Mouse (Mus musculus) left cerebral cortex, adult 11 months (tissue): ENCODE results near the gene Gm49337.

Experiments used
- DNase-seq: peaks from one replicate; pipeline ENCODE4 v3.0.0; 2022; ENCODE audit warnings: low spot score

The Gm49337 gene

GRCm38 (mm10) chr4:116162142-116162541 is 11.0 kb upstream of the Gm49337 start:
- DNase-seq: no peak

DNA sequence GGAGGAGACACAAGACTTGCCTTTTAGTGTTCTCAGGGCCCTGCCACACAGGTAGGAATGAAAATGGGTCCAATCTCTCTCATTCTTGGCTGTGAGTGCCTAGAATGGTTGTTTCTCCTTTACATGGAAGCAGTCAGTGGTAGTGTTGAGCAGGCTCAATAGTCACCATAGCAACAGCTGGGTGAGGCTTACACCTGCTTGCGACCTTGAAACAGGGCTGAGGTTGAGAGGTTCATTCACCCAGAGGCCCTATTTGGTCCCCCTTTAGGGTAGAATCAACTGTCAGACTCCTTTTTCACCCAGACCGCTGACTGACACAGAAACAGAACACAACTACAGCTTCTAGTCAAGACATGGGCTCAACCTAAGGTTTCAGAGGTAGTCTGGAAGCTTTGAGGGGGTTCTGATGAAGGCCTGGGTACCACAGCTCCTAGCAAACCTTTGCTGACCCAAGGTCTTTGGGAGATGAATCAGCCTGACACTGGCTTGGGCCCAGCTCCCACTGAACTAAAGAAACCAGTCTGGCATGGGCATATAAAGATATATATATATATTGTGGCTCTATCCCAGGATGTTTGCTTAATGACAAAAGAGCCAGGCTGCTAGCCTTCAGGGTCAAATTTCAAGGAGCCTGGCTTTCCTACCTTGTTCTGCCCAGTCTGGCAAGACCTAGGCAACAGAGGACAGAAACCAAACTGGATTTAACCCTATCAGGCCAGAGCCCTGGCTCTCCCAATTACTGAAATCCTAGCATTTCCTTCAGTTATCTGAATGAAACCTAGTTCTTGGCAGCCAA is 8.2 kb upstream of the Gm49337 start:
- no peak for DNase-seq

DNA sequence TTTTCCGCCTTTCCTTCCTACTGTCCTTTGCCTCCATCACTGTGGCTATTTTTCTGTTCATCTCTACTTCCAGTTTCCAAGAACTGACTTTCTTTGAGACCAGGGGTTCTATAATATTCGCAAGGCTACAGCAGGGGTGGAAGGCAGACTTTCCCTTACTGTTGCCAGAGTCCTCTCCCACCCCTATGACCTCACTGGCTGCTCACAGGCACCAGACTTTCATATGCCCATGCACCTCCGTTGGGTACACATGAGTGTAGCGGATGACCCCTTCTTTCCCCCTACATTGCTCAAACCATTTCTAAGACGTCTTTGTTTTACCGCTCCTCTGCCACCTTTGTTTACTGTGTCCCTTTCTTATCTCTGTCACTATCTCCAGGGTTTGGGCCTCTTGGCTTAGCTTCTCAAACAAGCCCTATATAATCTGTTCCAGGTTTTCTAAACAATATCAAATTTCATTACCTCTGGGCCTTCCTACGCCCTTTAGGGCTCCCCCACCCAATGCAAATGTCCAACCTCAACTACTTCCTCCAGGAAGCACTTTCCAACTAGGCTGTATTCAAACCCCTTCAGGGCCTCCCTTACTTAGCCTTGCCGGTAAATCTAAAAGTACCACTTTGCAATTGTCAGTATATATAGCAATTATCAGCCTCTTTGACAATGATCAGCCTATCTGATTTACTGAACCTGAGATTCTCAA is 7.3 kb upstream of the Gm49337 start:
- DNase-seq: no peak

DNA sequence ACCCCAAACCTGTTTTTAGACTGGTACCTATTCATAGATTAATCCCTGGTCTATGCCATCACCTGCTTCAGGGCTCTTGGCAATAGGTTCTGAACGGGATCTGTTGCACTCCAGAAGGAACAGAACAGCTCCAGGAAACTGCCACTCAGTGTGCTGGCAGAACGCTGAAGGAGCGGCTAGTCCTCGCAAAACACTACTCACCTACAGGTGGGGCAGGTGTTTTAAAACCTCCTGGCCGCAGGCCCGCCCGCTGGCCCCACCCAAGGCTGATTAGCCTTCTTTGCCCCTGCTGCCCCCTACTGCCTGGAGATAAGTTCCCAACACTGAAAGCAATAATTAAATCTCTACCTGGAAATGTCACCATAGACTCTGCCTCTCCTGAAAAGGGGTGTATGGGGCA is 5.8 kb upstream of the Gm49337 start, which contains the start of gene Tspan1:
Tspan1 (minus strand) TSS at position 198 of the 400 bp plus-strand sequence.
- no peak for DNase-seq

- no peak for DNase-seq
These were observed 4.4 kb upstream of the Gm49337 start for GRCm38 (mm10) chr4:116168617-116169352.

DNA sequence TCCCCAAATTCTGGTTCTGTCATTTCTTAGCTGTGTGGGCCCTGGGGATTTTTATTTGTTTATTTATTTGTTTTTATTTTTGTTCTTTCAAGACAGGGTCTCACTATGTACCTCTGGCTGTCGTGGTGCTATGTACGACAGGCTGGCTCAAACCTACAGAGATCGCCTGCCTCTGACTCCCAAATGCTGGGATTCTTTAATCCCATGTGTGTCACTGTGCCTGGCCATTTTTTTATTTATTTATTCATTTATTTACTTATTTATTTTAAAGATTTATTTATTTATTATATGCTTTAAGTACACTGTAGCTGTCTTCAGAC is 3.9 kb upstream of the Gm49337 start:
- no peak for DNase-seq

DNA sequence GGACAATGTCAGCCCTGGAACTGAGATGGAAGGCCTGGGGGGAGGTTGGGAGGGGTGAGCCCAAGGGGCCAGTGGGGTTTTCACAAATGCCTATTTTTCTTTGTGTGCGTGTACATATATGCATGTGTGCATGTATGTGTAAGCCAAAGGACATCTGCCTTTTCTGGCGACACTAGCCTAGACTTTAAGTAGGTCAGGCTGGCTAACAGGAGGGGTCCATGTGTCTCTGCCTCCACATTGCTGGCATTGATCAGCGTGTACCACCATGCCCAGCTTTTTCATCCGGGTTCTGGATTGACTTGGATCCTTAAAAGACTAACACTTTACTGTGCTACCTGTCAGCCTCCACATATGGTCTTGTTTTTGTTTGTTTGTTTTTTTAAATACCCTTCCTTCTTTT is 568 bp downstream of the Gm49337 start:
- DNase-seq: no peak

GRCm38 (mm10) chr4:116174466-116175116 is 1.4 kb downstream of the Gm49337 start:
- DNase-seq: no peak

DNA sequence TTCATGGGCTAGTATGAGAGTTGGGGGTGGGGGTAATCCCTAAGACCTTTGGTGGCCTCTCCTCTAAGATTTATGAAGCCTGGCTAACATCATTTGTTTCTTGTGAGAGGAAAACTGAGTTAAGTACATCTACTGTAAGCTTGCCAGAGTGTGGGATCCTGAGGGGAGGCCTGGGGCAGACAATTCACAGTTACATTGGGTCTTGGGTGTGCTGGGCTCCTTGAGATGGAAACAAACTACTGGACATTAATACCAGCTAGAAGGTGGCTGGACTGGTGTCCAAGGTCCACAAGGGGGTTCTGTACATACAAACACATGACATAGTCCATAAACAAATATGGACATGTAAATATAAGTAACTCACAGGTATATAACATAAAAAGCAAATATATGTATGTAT is 2.0 kb downstream of the Gm49337 start:
- DNase-seq: no peak

- no peak for DNase-seq
These were observed 2.7 kb downstream of the Gm49337 start for GRCm38 (mm10) chr4:116175711-116176542.

GRCm38 (mm10) chr4:116176543-116176988 is 3.4 kb downstream of the Gm49337 start:
- DNase-seq: no peak

DNA sequence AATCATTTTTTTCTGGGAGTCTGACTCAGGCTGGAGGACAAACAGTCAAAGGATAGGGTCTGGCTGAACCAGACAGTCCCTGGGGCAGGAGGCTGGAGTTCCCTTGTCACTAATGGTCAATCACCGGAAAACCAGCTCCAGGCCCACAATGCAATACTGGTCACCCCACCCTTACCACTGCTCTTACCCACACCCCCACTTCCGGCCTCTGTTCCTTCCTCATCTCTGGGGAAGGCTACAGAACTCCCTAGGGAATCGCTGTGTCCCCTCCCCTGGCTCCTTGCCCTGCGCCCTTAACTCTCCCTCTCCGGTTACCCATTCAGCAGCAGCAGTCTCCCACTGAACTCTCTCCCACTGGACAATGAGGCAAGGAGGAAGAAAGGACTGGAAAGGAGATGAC is 4.0 kb downstream of the Gm49337 start:
- DNase-seq: no peak

GRCm38 (mm10) chr4:116182079-116182478 is 8.9 kb downstream of the Gm49337 start:
- no peak for DNase-seq

DNA sequence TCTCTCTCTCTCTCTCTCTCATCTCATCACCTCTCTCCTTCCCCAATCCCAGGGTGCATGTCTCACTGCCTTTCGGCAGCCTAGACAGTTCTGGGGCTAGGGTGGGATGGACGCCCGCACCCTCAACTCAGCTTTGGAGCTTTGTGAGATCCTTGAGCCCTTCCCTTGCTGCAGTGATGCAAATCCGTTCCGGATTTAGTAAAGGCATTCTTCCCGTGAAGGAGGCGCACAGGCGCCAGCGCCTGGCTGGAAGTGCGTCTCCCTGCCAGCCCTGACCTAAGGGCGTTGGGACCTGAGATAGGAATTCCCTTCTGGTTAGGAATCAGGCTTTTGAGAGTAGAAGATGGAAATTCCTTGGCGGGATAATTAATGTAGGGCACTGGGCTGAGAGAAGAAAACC is 9.6 kb downstream of the Gm49337 start:
- no peak for DNase-seq

GRCm38 (mm10) chr4:116185083-116185482 is 11.9 kb downstream of the Gm49337 start:
- no peak for DNase-seq

GRCm38 (mm10) chr4:116192286-116192835 is 19.2 kb downstream of the Gm49337 start:
- DNase-seq: no peak

- DNase-seq: no peak
These were observed 20.6 kb downstream of the Gm49337 start for GRCm38 (mm10) chr4:116193583-116194383.

- no peak for DNase-seq
These were observed 25.2 kb downstream of the Gm49337 start for GRCm38 (mm10) chr4:116198422-116198821.

- no peak for DNase-seq
These were observed 31.2 kb downstream of the Gm49337 start for GRCm38 (mm10) chr4:116204422-116204821.

- DNase-seq: no peak
These were observed 33.3 kb downstream of the Gm49337 start for GRCm38 (mm10) chr4:116206531-116206930.
